Mouse (Mus musculus) MEL (cell line): ENCODE measurements around the gene Mkrn1. TPM values are rescaled to one million over a fixed set of nuclear protein-coding genes. Genes with fewer than 3 reads are reported as not detected.
A peak's percentile ranks its signal among the peaks of the same experiment; 100 is the strongest.

ENCODE experiments used
- DNase-seq: peaks from one replicate; pipeline ENCODE4 v3.0.0; 2011; ENCODE audit warnings: low read depth, low spot score
- H3K27ac ChIP-seq: 2 replicates; pipeline ENCODE4 v1.5.1; 2012; ENCODE audit warnings: low read depth, mild to moderate bottlenecking, control low read depth, low read length, moderate library complexity; ENCODE audit not compliant: control insufficient read depth
- H3K27me3 ChIP-seq, 2 experiments: fragments of 150-350 bp in 1 of 2; sonication (generic) in 1 of 2; 2 replicates each; pipeline ENCODE4 v1.6.1; 2012; ENCODE audit warnings: low read length in 2 of 2, mild to moderate bottlenecking in 2 of 2, improper control_type of control experiment in 1 of 2, moderate library complexity in 1 of 2; ENCODE audit not compliant: insufficient read depth in 2 of 2, control insufficient read depth in 1 of 2
- H3K36me3 ChIP-seq, 2 experiments: 2 replicates each; pipeline ENCODE4 v1.6.1; 2012 to 2014; ENCODE audit warnings: low read length in 2 of 2, improper control_type of control experiment in 1 of 2, inconsistent platforms in 1 of 2, mild to moderate bottlenecking in 1 of 2; ENCODE audit not compliant: insufficient read depth in 2 of 2, control insufficient read depth in 1 of 2
- H3K4me1 ChIP-seq, 2 experiments: fragments of 150-350 bp in 1 of 2; sonication (generic) in 1 of 2; 2 replicates each; pipeline ENCODE4 v1.6.1; 2012; ENCODE audit warnings: low read length in 2 of 2, improper control_type of control experiment in 1 of 2, mild to moderate bottlenecking in 1 of 2; ENCODE audit not compliant: insufficient read depth in 2 of 2, control insufficient read depth in 1 of 2
- H3K4me3 ChIP-seq, 2 experiments: fragments of 150-350 bp in 1 of 2; sonication (generic) in 1 of 2; 2 replicates each; pipeline ENCODE4 v1.5.1; 2012; ENCODE audit warnings: low read depth in 2 of 2, low read length in 2 of 2, mild to moderate bottlenecking in 2 of 2, moderate library complexity in 2 of 2, control low read depth in 1 of 2, improper control_type of control experiment in 1 of 2; ENCODE audit not compliant: control insufficient read depth in 1 of 2, insufficient read depth in 1 of 2
- H3K79me2 ChIP-seq: 2 replicates; pipeline ENCODE4 v1.6.1; 2012; ENCODE audit warnings: mild to moderate bottlenecking, low read length, moderate library complexity; ENCODE audit not compliant: control insufficient read depth, poor library complexity, insufficient read depth
- H3K9ac ChIP-seq: 2 replicates; pipeline ENCODE4 v1.6.1; 2012; ENCODE audit warnings: low read depth, mild to moderate bottlenecking, control low read depth, low read length, moderate library complexity; ENCODE audit not compliant: control insufficient read depth, poor library complexity, severe bottlenecking
- H3K9me3 ChIP-seq: fragments of 150-350 bp; sonication (generic); replicated peaks from 2 replicates; pipeline ENCODE4 v1.6.1; 2012; ENCODE audit warnings: mild to moderate bottlenecking, low read length, improper control_type of control experiment, moderate library complexity; ENCODE audit not compliant: insufficient read depth
- BHLHE40 ChIP-seq: IDR thresholded peaks from 2 replicates; pipeline ENCODE4 v1.6.1; 2012; ENCODE audit warnings: low read depth, mild to moderate bottlenecking, inconsistent platforms, low read length, improper control_type of control experiment, borderline replicate concordance
- CHD1 ChIP-seq: IDR thresholded peaks from 2 replicates; pipeline ENCODE4 v1.6.1; 2012; ENCODE audit warnings: low read depth, mild to moderate bottlenecking, inconsistent platforms, low read length, improper control_type of control experiment
- CTCF ChIP-seq, 3 experiments: IDR thresholded peaks in 2 of 3; conservative IDR thresholded peaks in 1 of 3; 2 replicates each; pipeline ENCODE4 v1.5.1; 2011 to 2012; ENCODE audit warnings: low read length in 3 of 3, low read depth in 2 of 3, mild to moderate bottlenecking in 2 of 3, improper control_type of control experiment in 1 of 3, inconsistent platforms in 1 of 3, mixed read lengths in 1 of 3, moderate library complexity in 1 of 3; ENCODE audit not compliant: control insufficient read depth in 1 of 3, insufficient read depth in 1 of 3, poor library complexity in 1 of 3, severe bottlenecking in 1 of 3
- E2F4 ChIP-seq: IDR thresholded peaks from 2 replicates; pipeline ENCODE4 v1.6.1; 2011; ENCODE audit warnings: low read depth, low read length, improper control_type of control experiment, borderline replicate concordance
- EP300 ChIP-seq, 2 experiments: IDR thresholded peaks; 2 replicates each; pipeline ENCODE4 v1.6.1; 2011; ENCODE audit warnings: improper control_type of control experiment in 2 of 2, low read length in 2 of 2, low read depth in 1 of 2, mild to moderate bottlenecking in 1 of 2
- ETS1 ChIP-seq: IDR thresholded peaks from 2 replicates; pipeline ENCODE4 v1.6.1; 2012; ENCODE audit warnings: low read depth, mild to moderate bottlenecking, inconsistent platforms, low read length, improper control_type of control experiment, moderate library complexity
- GABPA ChIP-seq: IDR thresholded peaks from 2 replicates; pipeline ENCODE4 v1.6.1; 2012; ENCODE audit warnings: low read depth, mild to moderate bottlenecking, inconsistent platforms, low read length, improper control_type of control experiment, moderate library complexity
- GATA1 ChIP-seq: IDR thresholded peaks from 2 replicates; pipeline ENCODE4 v1.6.1; 2011; ENCODE audit warnings: low read depth, low read length, improper control_type of control experiment
- HCFC1 ChIP-seq: IDR thresholded peaks from 2 replicates; pipeline ENCODE4 v1.6.1; 2012; ENCODE audit warnings: low read depth, mild to moderate bottlenecking, inconsistent platforms, low read length, improper control_type of control experiment, moderate library complexity
- JUND ChIP-seq: IDR thresholded peaks from 2 replicates; pipeline ENCODE4 v1.6.1; 2011; ENCODE audit warnings: low read depth, mild to moderate bottlenecking, improper control_type of control experiment, low read length
- KAT2A ChIP-seq: conservative IDR thresholded peaks from 2 replicates; pipeline ENCODE4 v1.6.1; 2012; ENCODE audit warnings: low read depth, low read length, improper control_type of control experiment, inconsistent platforms
- MAFK ChIP-seq: IDR thresholded peaks from 2 replicates; pipeline ENCODE4 v1.6.1; 2011; ENCODE audit warnings: low read depth, mild to moderate bottlenecking, low read length, improper control_type of control experiment, borderline replicate concordance
- MAX ChIP-seq: IDR thresholded peaks from 2 replicates; pipeline ENCODE4 v1.6.1; 2011; ENCODE audit warnings: low read length, improper control_type of control experiment
- MAZ ChIP-seq: IDR thresholded peaks from 2 replicates; pipeline ENCODE4 v1.6.1; 2012; ENCODE audit warnings: low read depth, mild to moderate bottlenecking, inconsistent platforms, low read length, improper control_type of control experiment
- MXI1 ChIP-seq: IDR thresholded peaks from 2 replicates; pipeline ENCODE4 v1.6.1; 2011; ENCODE audit warnings: mild to moderate bottlenecking, low read depth, low read length, improper control_type of control experiment
- MYB ChIP-seq: IDR thresholded peaks from 2 replicates; pipeline ENCODE4 v1.6.1; 2011; ENCODE audit warnings: mild to moderate bottlenecking, low read depth, low read length, improper control_type of control experiment
- NELFE ChIP-seq: IDR thresholded peaks from 2 replicates; pipeline ENCODE4 v1.6.1; 2011; ENCODE audit warnings: low read depth, low read length, improper control_type of control experiment
- NRF1 ChIP-seq: IDR thresholded peaks from 2 replicates; pipeline ENCODE4 v1.6.1; 2014; ENCODE audit warnings: low read depth, mild to moderate bottlenecking, inconsistent platforms, low read length, improper control_type of control experiment, moderate library complexity; ENCODE audit not compliant: poor library complexity, insufficient read depth, severe bottlenecking
- POLR2A ChIP-seq, 2 experiments: IDR thresholded peaks; 2 replicates each; pipeline ENCODE4 v1.6.1; 2011 to 2012; ENCODE audit warnings: low read length in 2 of 2, mild to moderate bottlenecking in 2 of 2, control low read depth in 1 of 2, improper control_type of control experiment in 1 of 2, low read depth in 1 of 2, moderate library complexity in 1 of 2; ENCODE audit not compliant: control insufficient read depth in 1 of 2, insufficient read depth in 1 of 2, poor library complexity in 1 of 2
- POLR2AphosphoS2 ChIP-seq: IDR thresholded peaks from 2 replicates; pipeline ENCODE4 v1.6.1; 2011; ENCODE audit warnings: low read length, improper control_type of control experiment
- RAD21 ChIP-seq: IDR thresholded peaks from 2 replicates; pipeline ENCODE4 v1.6.1; 2011; ENCODE audit warnings: mild to moderate bottlenecking, low read depth, low read length, improper control_type of control experiment
- RCOR1 ChIP-seq: IDR thresholded peaks from 2 replicates; pipeline ENCODE4 v1.6.1; 2012; ENCODE audit warnings: low read depth, mild to moderate bottlenecking, inconsistent platforms, low read length, improper control_type of control experiment
- SMC3 ChIP-seq: IDR thresholded peaks from 2 replicates; pipeline ENCODE4 v1.6.1; 2011; ENCODE audit warnings: low read depth, low read length, improper control_type of control experiment
- TAL1 ChIP-seq: IDR thresholded peaks from 2 replicates; pipeline ENCODE4 v1.6.1; 2012; ENCODE audit warnings: mild to moderate bottlenecking, inconsistent platforms, low read length, moderate library complexity, mixed read lengths
- TBP ChIP-seq: IDR thresholded peaks from 2 replicates; pipeline ENCODE4 v1.8.0; 2011; ENCODE audit warnings: low read depth, low read length, improper control_type of control experiment
- TCF12 ChIP-seq: IDR thresholded peaks from 2 replicates; pipeline ENCODE4 v1.6.1; 2014; ENCODE audit warnings: low read depth, mild to moderate bottlenecking, inconsistent platforms, low read length, improper control_type of control experiment, moderate library complexity
- UBTF ChIP-seq: IDR thresholded peaks from 2 replicates; pipeline ENCODE4 v1.6.1; 2012; ENCODE audit warnings: low read depth, mild to moderate bottlenecking, inconsistent platforms, low read length, improper control_type of control experiment, moderate library complexity, borderline replicate concordance; ENCODE audit not compliant: insufficient read depth
- USF1 ChIP-seq: IDR thresholded peaks from 2 replicates; pipeline ENCODE4 v1.6.1; 2014; ENCODE audit warnings: low read depth, mild to moderate bottlenecking, inconsistent platforms, low read length, improper control_type of control experiment, moderate library complexity
- ZKSCAN1 ChIP-seq: IDR thresholded peaks from 2 replicates; pipeline ENCODE4 v1.6.1; 2012; ENCODE audit warnings: low read depth, mild to moderate bottlenecking, inconsistent platforms, low read length, improper control_type of control experiment, moderate library complexity
- ZMIZ1 ChIP-seq: IDR thresholded peaks from 2 replicates; pipeline ENCODE4 v1.6.1; 2012; ENCODE audit warnings: low read depth, mild to moderate bottlenecking, inconsistent platforms, low read length, improper control_type of control experiment, moderate library complexity
- polyA plus RNA-seq, 2 experiments: library from polyadenylated mRNA; stranded (reverse) in 1 of 2; unstranded in 1 of 2; fragments of >175 nt in 1 of 2; fragments of >200 nt in 1 of 2; gene quantifications; 2 replicates each; pipeline versions ENCODE4 v1.2.1 to v1.2.4; 2012; ENCODE audit warnings: low replicate concordance in 2 of 2, low read depth in 1 of 2; ENCODE audit not compliant: insufficient read length in 2 of 2, insufficient read depth in 1 of 2, missing spikeins in 1 of 2
- total RNA-seq: library from RNA; depleted of rRNA; stranded (reverse); fragments of 300-350 nt; gene quantifications from 2 replicates; pipeline ENCODE4 v1.2.3, GENCODE M21; 2012

Gene Mkrn1
- total and polyA plus RNA-seq, 3 experiments: 57.4 to 58.1 TPM; not detected in 1

DNA sequence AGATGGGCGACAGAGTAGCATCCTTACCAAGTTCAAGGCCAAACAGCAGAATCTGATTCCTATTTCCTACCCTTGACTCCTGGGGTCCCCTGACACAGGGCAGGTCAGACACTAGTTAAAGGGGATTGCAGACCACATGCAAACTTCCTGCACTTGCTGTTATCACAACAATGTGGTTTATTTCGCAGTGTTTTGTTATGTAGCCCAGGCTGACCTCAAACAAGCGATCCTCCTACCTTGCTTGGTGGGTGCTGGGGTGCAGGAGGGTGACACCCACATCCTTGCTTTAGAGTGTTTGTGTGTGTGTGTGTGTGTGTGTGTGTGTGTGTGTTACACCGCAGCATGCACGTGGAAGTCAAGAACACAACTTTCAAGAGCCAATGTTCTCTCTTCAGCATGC, 49.2 kb upstream of the Mkrn1 start:
- no peaks in the 10 kb centered on the region for H3K79me2 ChIP-seq
- no peaks in the 10 kb centered on the region for H3K36me3 ChIP-seq
- no peaks in the 10 kb centered on the region for H3K4me1 ChIP-seq
- peaks cover 0 to 2% of the 10 kb centered on the region in 2 experiments; a peak in 3 of 4 replicates for H3K27me3 ChIP-seq
- H3K27ac ChIP-seq: no peak overlapping the region
- DNase-seq: no peak
- H3K4me3 ChIP-seq: no peak overlapping the region
- no peak overlapping the region for H3K9ac ChIP-seq
- no peak for TF ChIP-seq MAX
- no peak for TF ChIP-seq KAT2A
- TF ChIP-seq JUND: no peak
- no peak for TF ChIP-seq MYB
- TF ChIP-seq SMC3: no peak
- no peak for TF ChIP-seq HCFC1
- TF ChIP-seq CTCF (IDR thresholded peaks at IDR 0.05 in 2 of 3, conservative IDR thresholded peaks at IDR 0.05 in 1 of 3; ENCODE audit: control insufficient read depth in 1 of 3, insufficient read depth in 1 of 3, low read depth in 2 of 3, low read length in 3 of 3, poor library complexity in 1 of 3, severe bottlenecking in 1 of 3): no peak
- TF ChIP-seq GATA1: no peak
- TF ChIP-seq USF1: no peak
- no peak for TF ChIP-seq RCOR1
- TF ChIP-seq EP300 (IDR thresholded peaks at IDR 0.05; ENCODE audit: low read depth in 1 of 2, low read length in 2 of 2): no peak
- no peak for TF ChIP-seq ETS1
- no peak for TF ChIP-seq ZMIZ1
- no peaks in the 10 kb centered on the region for H3K9me3 ChIP-seq

DNA sequence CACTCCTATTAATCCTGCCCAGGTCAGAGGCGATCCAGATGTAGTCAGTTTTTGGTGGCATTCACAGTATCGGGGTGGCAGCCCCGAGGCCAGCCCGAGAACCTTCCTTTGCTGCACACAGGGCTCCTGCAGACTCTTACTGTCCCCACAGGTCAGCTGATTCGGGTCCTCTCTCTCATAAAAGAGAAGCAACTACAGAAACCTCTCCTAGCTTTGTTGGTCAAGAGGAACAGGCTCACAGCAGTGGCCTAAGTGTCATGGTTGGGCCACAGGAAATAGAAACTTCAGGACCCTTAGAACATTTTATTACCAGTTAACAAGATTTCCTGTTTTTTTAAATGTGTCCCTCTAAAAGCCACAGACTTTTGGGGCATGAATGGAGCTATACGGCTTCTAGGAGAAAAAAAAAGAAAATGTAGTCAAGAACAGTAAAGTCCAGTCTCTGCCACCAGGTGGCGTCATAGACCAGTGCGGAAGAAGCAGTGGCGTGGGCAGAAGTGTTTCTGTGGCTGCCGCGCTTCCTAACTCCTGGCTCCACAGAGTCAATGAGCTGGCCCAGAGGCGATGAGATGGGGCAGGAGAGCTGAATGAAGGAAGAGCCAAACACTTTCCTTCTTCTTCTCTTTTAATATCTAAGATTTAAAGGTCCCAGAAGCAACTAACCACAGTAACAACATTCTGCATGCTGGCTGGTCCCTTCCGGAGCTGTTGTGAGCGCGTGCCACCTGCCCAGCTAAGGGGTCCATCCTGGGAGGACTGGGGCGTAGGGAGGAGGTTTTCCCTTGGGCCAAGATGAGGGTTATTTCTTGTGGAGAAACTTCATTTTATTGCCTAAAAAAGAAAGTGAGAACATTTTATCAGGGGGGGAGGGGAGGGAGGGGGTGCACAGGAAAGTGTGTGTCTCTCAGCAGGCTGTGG, 42.6 kb upstream of the Mkrn1 start:
- Histone ChIP-seq H3K4me3 (peak overlapping the region; percentile 59 to 77), H3K27me3 (peaks cover 0 to 2% of the 10 kb centered on the region in 2 experiments; a peak in 3 of 4 replicates), H3K9ac (peak overlapping the region; percentile 57), H3K27ac (no peak overlapping the region), H3K79me2 (no peaks in the 10 kb centered on the region), H3K36me3 (no peaks in the 10 kb centered on the region), H3K4me1 (no peaks in the 10 kb centered on the region), H3K9me3 (no peaks in the 10 kb centered on the region)
- DNase-seq: peak; percentile 90
- TF ChIP-seq MXI1 (peak; percentile 48; the same call in 1 of the 2 replicates), TBP (no peak), RCOR1 (0 out of 2 replicates have a peak, but pooled peaks have one; percentile 15), HCFC1 (peak; percentile 47; the same call in 1 of the 2 replicates), POLR2A (IDR thresholded peaks at IDR 0.05; ENCODE audit: control insufficient read depth in 1 of 2, insufficient read depth in 1 of 2, low read depth in 1 of 2, low read length in 2 of 2, poor library complexity in 1 of 2) (peak in 1 of 2 experiments; percentile 40; a peak in 1 of 4 replicates), POLR2AphosphoS2 (no peak), UBTF (no peak), NRF1 (no peak), E2F4 (no peak), MAFK (no peak), GABPA (no peak), SMC3 (peak; percentile 87), USF1 (no peak; the same call in 1 of the 2 replicates), RAD21 (peak; percentile 81), TAL1 (no peak), MAZ (0 out of 2 replicates have a peak, but pooled peaks have one; percentile 36), BHLHE40 (0 out of 2 replicates have a peak, but pooled peaks have one; percentile 35), ZKSCAN1 (no peak), TCF12 (no peak), NELFE (peak; percentile 33; the same call in 1 of the 2 replicates), CHD1 (no peak), ETS1 (no peak), EP300 (IDR thresholded peaks at IDR 0.05; ENCODE audit: low read depth in 1 of 2, low read length in 2 of 2) (no peak)
